Mouse (Mus musculus) heart, embryonic 14.5 days (tissue): ENCODE measurements at regions not wholly inside any gene's neighbourhood (a gene's known extent, or its start where the extent isn't known, plus 50 kb on each side); places are given as distances from the start of the nearest gene placed in this dataset.

Source experiments
- ATAC-seq: fragments of 200-750 bp; cut with Nextera tagmentation; 2 replicates; pipeline ENCODE4 v1.8.0; 2017; ENCODE audit warnings: low read depth, moderate TSS enrichment; ENCODE audit not compliant: insufficient number of reproducible peaks, insufficient read depth, low FRiP score
- H3K27ac ChIP-seq, 2 experiments: fragments of 200-500 bp in 1 of 2; fragments of 300-500 bp in 1 of 2; sonication (generic) in 1 of 2; replicated peaks in 1 of 2; 2 replicates each; pipeline ENCODE4 v1.5.1; 2012 to 2014; ENCODE audit warnings: low read depth in 2 of 2, low read length in 2 of 2, control low read depth in 1 of 2, mild to moderate bottlenecking in 1 of 2, mixed read lengths in 1 of 2; ENCODE audit not compliant: control insufficient read depth in 1 of 2, insufficient read depth in 1 of 2
- H3K27me3 ChIP-seq: fragments of 300-500 bp; sonication (generic); 2 replicates; pipeline ENCODE4 v1.6.1; 2014; ENCODE audit warnings: mild to moderate bottlenecking, low read length, control low read depth; ENCODE audit not compliant: control insufficient read depth, insufficient read depth
- H3K36me3 ChIP-seq: fragments of 300-500 bp; sonication (generic); 2 replicates; pipeline ENCODE4 v1.6.1; 2014; ENCODE audit warnings: mild to moderate bottlenecking, control low read depth, low read length, mixed read lengths; ENCODE audit not compliant: control insufficient read depth, insufficient read depth
- H3K4me1 ChIP-seq, 2 experiments: fragments of 200-500 bp in 1 of 2; fragments of 300-500 bp in 1 of 2; sonication (generic) in 1 of 2; 2 replicates each; pipeline ENCODE4 v1.6.1; 2012 to 2014; ENCODE audit warnings: low read length in 2 of 2, control low read depth in 1 of 2, mixed read lengths in 1 of 2; ENCODE audit not compliant: control insufficient read depth in 2 of 2, insufficient read depth in 2 of 2
- H3K4me2 ChIP-seq: fragments of 300-500 bp; sonication (generic); 2 replicates; pipeline ENCODE4 v1.6.1; 2014; ENCODE audit warnings: mild to moderate bottlenecking, low read length
- H3K4me3 ChIP-seq, 2 experiments: fragments of 200-500 bp in 1 of 2; fragments of 300-500 bp in 1 of 2; sonication (generic) in 1 of 2; 2 replicates each; pipeline ENCODE4 v1.5.1; 2012 to 2014; ENCODE audit warnings: low read length in 2 of 2, mild to moderate bottlenecking in 2 of 2, control low read depth in 1 of 2, low read depth in 1 of 2, moderate library complexity in 1 of 2; ENCODE audit not compliant: control insufficient read depth in 1 of 2, insufficient read depth in 1 of 2
- H3K9ac ChIP-seq: fragments of 300-500 bp; sonication (generic); 2 replicates; pipeline ENCODE4 v1.6.1; 2014; ENCODE audit warnings: mild to moderate bottlenecking, low read length
- H3K9me3 ChIP-seq: fragments of 300-500 bp; sonication (generic); 2 replicates; pipeline ENCODE4 v1.6.1; 2016; ENCODE audit warnings: low read length, control low read depth; ENCODE audit not compliant: control insufficient read depth
- WGBS: fragments of 180-500 bp; shearing (Covaris S2); extraction: QIAGEN DNeasy Blood & Tissue Kit; methylation state at CpG from one replicate; pipeline ENCODE4 v1.1.7; 2014; 5-methylcytosine and 5-hydroxymethylcytosine counted together

GRCm38 (mm10) chr5:35332001-35332400, 53.9 kb downstream of the Adra2c start:
- 44% methylated on average over 4 of the region's 4 CpGs for WGBS
- Histone ChIP-seq H3K9ac (no peak overlapping the region), H3K9me3 (no peaks in the 10 kb centered on the region), H3K4me2 (no peak overlapping the region), H3K27ac (no peak overlapping the region), H3K4me1 (no peaks in the 10 kb centered on the region), H3K4me3 (no peak overlapping the region), H3K36me3 (no peaks in the 10 kb centered on the region), H3K27me3 (peaks cover 14% of the 10 kb centered on the region)
- ATAC-seq = no peak

GRCm38 (mm10) chr5:35334416-35335059, 54.4 kb upstream of the Hmx1 start:
- H3K9ac ChIP-seq = no peak overlapping the region
- no peak overlapping the region for H3K4me2 ChIP-seq
- no peak overlapping the region for H3K4me3 ChIP-seq
- no peaks in the 10 kb centered on the region for H3K4me1 ChIP-seq
- no peaks in the 10 kb centered on the region for H3K36me3 ChIP-seq
- H3K9me3 ChIP-seq = no peaks in the 10 kb centered on the region
- ATAC-seq = peak; percentile 45; the same call in 1 of the 2 replicates
- peaks cover 21% of the 10 kb centered on the region for H3K27me3 ChIP-seq
- no peak overlapping the region for H3K27ac ChIP-seq
- 82% methylated on average over 9 of the region's 9 CpGs for WGBS

DNA sequence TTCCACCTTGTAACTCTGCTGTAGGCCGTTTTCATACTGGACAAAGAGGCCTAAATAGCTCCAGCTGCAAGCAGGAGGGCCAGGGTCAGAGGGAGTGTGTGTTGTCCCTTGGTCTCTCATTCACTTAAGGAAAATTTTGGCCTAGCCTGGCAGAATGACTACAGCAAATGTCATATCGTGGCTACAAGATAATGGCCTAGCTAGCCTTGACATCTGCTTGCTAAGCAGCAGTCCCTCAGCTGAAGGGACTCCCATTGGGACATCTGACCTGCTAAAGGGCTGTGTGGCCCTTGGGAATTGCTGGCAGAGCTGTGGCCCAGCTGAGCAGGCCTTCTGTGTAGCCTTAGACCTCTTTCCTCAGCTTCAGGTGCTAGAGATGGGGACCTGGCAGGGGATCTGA, 53.8 kb upstream of the Hmx1 start:
- H3K27me3 ChIP-seq = peaks cover 21% of the 10 kb centered on the region

More for the DNA sequence above, 53.8 kb upstream of the Hmx1 start:
- H3K4me1 ChIP-seq = no peaks in the 10 kb centered on the region
- no peak overlapping the region for H3K4me2 ChIP-seq
- ATAC-seq = no peak
- no peak overlapping the region for H3K9ac ChIP-seq
- H3K36me3 ChIP-seq = no peaks in the 10 kb centered on the region
- H3K27ac ChIP-seq = no peak overlapping the region
- no peak overlapping the region for H3K4me3 ChIP-seq
- no peaks in the 10 kb centered on the region for H3K9me3 ChIP-seq
- WGBS = 50% methylated on average over 2 of the region's 2 CpGs
